Mouse (Mus musculus): Measurements from ENCODE around the gene Tsnaxip1. TPM values are rescaled to one million over a fixed set of nuclear protein-coding genes. Genes with fewer than 3 reads are reported as not detected.

The Tsnaxip1 gene
- polyA plus RNA-seq (2015; fragmentation: Nextera tagmentation; extraction: Ambion mirVana) = not detected in 2 replicates

GRCm38 (mm10) chr8:105826861-105827848 is at the start of gene Tsnaxip1, which contains the start of gene Ranbp10:
TSS of gene Tsnaxip1 (plus strand) at chr8:105827731.
TSS of gene Ranbp10 (minus strand) at chr8:105827350.
- Histone ChIP-seq H3K27ac (ENCODE audit: low read length) (peak within 1 kb of the TSS; percentile 69), H3K36me3 (ENCODE audit: control insufficient read depth, insufficient read depth, low read length) (peaks cover 2% of the 10 kb centered on the region; the same call in 1 of the 2 replicates), H3K4me3 (ENCODE audit: low read length) (peak within 1 kb of the TSS; percentile 87), H3K4me2 (ENCODE audit: low read depth, low read length) (peak within 1 kb of the TSS; percentile 80), H3K9me3 (ENCODE audit: control insufficient read depth, low read length) (no peaks in the 10 kb centered on the region), H3K4me1 (ENCODE audit: control insufficient read depth, insufficient read depth, low read length) (peaks cover 9% of the 10 kb centered on the region), H3K27me3 (replicated peaks; ENCODE audit: control insufficient read depth, insufficient read depth, low read length) (no peaks in the 10 kb centered on the region), H3K9ac (ENCODE audit: low read depth, low read length) (peak within 1 kb of the TSS; percentile 89)
- peak; percentile 99 for ATAC-seq
- under 1% methylated on average over 52 of the region's 52 CpGs for WGBS

GRCm38 (mm10) chr8:105777833-105778232 is 49.7 kb upstream of the Tsnaxip1 start:
- H3K9me3 ChIP-seq (ENCODE audit: control insufficient read depth, low read length) = no peaks in the 10 kb centered on the region
- H3K9ac ChIP-seq (ENCODE audit: low read depth, low read length) = no peak overlapping the region
- H3K4me2 ChIP-seq (ENCODE audit: low read depth, low read length) = no peak overlapping the region
- H3K27me3 ChIP-seq (replicated peaks; ENCODE audit: control insufficient read depth, insufficient read depth, low read length) = no peaks in the 10 kb centered on the region
- H3K36me3 ChIP-seq (ENCODE audit: control insufficient read depth, insufficient read depth, low read length) = peaks cover 20% of the 10 kb centered on the region
- no peaks in the 10 kb centered on the region for H3K4me1 ChIP-seq (ENCODE audit: control insufficient read depth, insufficient read depth, low read length)
- no peak overlapping the region for H3K27ac ChIP-seq (ENCODE audit: low read length)
- no peak for ATAC-seq
- 81% methylated on average over 2 of the region's 2 CpGs for WGBS
- H3K4me3 ChIP-seq (ENCODE audit: low read length) = no peak overlapping the region

DNA sequence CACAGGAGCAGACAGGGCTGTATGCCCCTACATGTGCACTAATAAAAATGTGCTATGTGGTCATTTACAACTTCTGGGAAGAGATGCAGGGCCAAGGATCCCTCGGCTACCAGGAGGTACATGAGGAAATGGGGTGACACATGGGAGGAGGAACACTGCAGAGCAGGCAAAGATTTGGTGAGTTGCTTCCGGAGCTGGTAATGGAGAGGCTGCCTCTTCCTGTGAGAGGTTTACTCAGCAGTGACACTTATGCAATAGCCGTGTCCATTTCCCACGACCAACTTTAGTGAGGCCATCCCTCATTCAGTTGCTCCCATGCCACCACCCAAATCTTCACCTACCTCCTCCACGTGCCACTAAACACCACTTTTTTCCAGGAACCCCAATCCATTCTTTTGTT is 47.2 kb upstream of the Tsnaxip1 start:
- H3K36me3 ChIP-seq (ENCODE audit: control insufficient read depth, insufficient read depth, low read length) = peaks cover 16% of the 10 kb centered on the region
- H3K4me1 ChIP-seq (ENCODE audit: control insufficient read depth, insufficient read depth, low read length) = no peaks in the 10 kb centered on the region
- H3K27ac ChIP-seq (ENCODE audit: low read length) = no peak overlapping the region
- WGBS = 92% methylated on average over 5 of the region's 5 CpGs
- ATAC-seq = no peak
- no peak overlapping the region for H3K4me3 ChIP-seq (ENCODE audit: low read length)
- H3K9ac ChIP-seq (ENCODE audit: low read depth, low read length) = no peak overlapping the region
- no peaks in the 10 kb centered on the region for H3K27me3 ChIP-seq (replicated peaks; ENCODE audit: control insufficient read depth, insufficient read depth, low read length)
- no peak overlapping the region for H3K4me2 ChIP-seq (ENCODE audit: low read depth, low read length)
- H3K9me3 ChIP-seq (ENCODE audit: control insufficient read depth, low read length) = no peaks in the 10 kb centered on the region

- Histone ChIP-seq H3K4me3 (ENCODE audit: low read length) (no peak overlapping the region), H3K9ac (ENCODE audit: low read depth, low read length) (no peak overlapping the region), H3K27me3 (replicated peaks; ENCODE audit: control insufficient read depth, insufficient read depth, low read length) (no peaks in the 10 kb centered on the region), H3K4me1 (ENCODE audit: control insufficient read depth, insufficient read depth, low read length) (no peaks in the 10 kb centered on the region), H3K27ac (ENCODE audit: low read length) (no peak overlapping the region), H3K36me3 (ENCODE audit: control insufficient read depth, insufficient read depth, low read length) (peaks cover 2% of the 10 kb centered on the region; the same call in 1 of the 2 replicates), H3K9me3 (ENCODE audit: control insufficient read depth, low read length) (no peaks in the 10 kb centered on the region), H3K4me2 (ENCODE audit: low read depth, low read length) (no peak overlapping the region)
- 100% methylated on average over 2 of the region's 2 CpGs for WGBS
- no peak for ATAC-seq
Observed at GRCm38 (mm10) chr8:105788241-105788640, 39.3 kb upstream of the Tsnaxip1 start.

- H3K27me3 ChIP-seq (replicated peaks; ENCODE audit: control insufficient read depth, insufficient read depth, low read length) = no peaks in the 10 kb centered on the region
- H3K36me3 ChIP-seq (ENCODE audit: control insufficient read depth, insufficient read depth, low read length) = peaks cover 2% of the 10 kb centered on the region; the same call in 1 of the 2 replicates
- 66% methylated on average over 4 of the region's 4 CpGs for WGBS
Observed at GRCm38 (mm10) chr8:105788927-105789326, 38.6 kb upstream of the Tsnaxip1 start.

GRCm38 (mm10) chr8:105789626-105790025 is 37.9 kb upstream of the Tsnaxip1 start:
- Histone ChIP-seq H3K4me3 (ENCODE audit: low read length) (no peak overlapping the region), H3K4me2 (ENCODE audit: low read depth, low read length) (no peak overlapping the region), H3K27me3 (replicated peaks; ENCODE audit: control insufficient read depth, insufficient read depth, low read length) (no peaks in the 10 kb centered on the region), H3K36me3 (ENCODE audit: control insufficient read depth, insufficient read depth, low read length) (peaks cover 2% of the 10 kb centered on the region; the same call in 1 of the 2 replicates), H3K4me1 (ENCODE audit: control insufficient read depth, insufficient read depth, low read length) (0 out of 2 replicates have a peak, but pooled peaks cover 11% of the 10 kb centered on the region), H3K9me3 (ENCODE audit: control insufficient read depth, low read length) (no peaks in the 10 kb centered on the region), H3K9ac (ENCODE audit: low read depth, low read length) (no peak overlapping the region), H3K27ac (ENCODE audit: low read length) (no peak overlapping the region)
- ATAC-seq = no peak

More at GRCm38 (mm10) chr8:105788927-105789326, 38.6 kb upstream of the Tsnaxip1 start:
- H3K4me1 ChIP-seq (ENCODE audit: control insufficient read depth, insufficient read depth, low read length) = 0 out of 2 replicates have a peak, but pooled peaks cover 5% of the 10 kb centered on the region
- H3K27ac ChIP-seq (ENCODE audit: low read length) = no peak overlapping the region
- no peak overlapping the region for H3K4me2 ChIP-seq (ENCODE audit: low read depth, low read length)
- H3K9me3 ChIP-seq (ENCODE audit: control insufficient read depth, low read length) = no peaks in the 10 kb centered on the region
- no peak for ATAC-seq
- H3K4me3 ChIP-seq (ENCODE audit: low read length) = no peak overlapping the region
- H3K9ac ChIP-seq (ENCODE audit: low read depth, low read length) = no peak overlapping the region

DNA sequence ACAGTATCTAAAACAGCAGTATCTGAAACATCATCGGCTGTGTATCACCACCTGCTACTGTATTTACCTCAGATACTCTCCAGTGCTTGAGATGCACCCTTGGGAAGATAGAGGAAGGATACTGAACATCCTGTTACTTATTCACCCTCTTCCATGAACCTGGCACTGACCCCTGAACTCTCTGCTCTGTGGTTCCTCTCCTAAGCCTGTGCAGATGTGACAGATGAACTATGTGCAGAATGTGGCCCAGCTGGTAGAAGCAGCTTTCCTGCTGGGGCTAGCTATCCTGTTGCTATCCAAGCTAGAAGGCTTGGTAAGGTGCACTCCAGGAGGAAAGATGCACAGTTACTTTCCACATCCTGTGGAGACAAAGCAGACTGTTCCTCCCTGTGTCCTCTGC is 34.2 kb upstream of the Tsnaxip1 start:
- WGBS = 88% methylated on average over 1 of the region's 1 CpGs
- peaks cover 12% of the 10 kb centered on the region; the same call in 1 of the 2 replicates for H3K4me1 ChIP-seq (ENCODE audit: control insufficient read depth, insufficient read depth, low read length)
- no peaks in the 10 kb centered on the region for H3K27me3 ChIP-seq (replicated peaks; ENCODE audit: control insufficient read depth, insufficient read depth, low read length)
- no peak for ATAC-seq
- H3K27ac ChIP-seq (ENCODE audit: low read length) = no peak overlapping the region
- no peak overlapping the region for H3K4me2 ChIP-seq (ENCODE audit: low read depth, low read length)
- no peaks in the 10 kb centered on the region for H3K36me3 ChIP-seq (ENCODE audit: control insufficient read depth, insufficient read depth, low read length)
- H3K4me3 ChIP-seq (ENCODE audit: low read length) = no peak overlapping the region
- H3K9me3 ChIP-seq (ENCODE audit: control insufficient read depth, low read length) = no peaks in the 10 kb centered on the region
- H3K9ac ChIP-seq (ENCODE audit: low read depth, low read length) = no peak overlapping the region

- H3K4me3 ChIP-seq (ENCODE audit: low read length) = no peak overlapping the region
- no peak overlapping the region for H3K9ac ChIP-seq (ENCODE audit: low read depth, low read length)
- no peak overlapping the region for H3K27ac ChIP-seq (ENCODE audit: low read length)
- peak; percentile 73 for ATAC-seq
- WGBS = 64% methylated on average over 3 of the region's 3 CpGs
- no peaks in the 10 kb centered on the region for H3K9me3 ChIP-seq (ENCODE audit: control insufficient read depth, low read length)
- no peaks in the 10 kb centered on the region for H3K36me3 ChIP-seq (ENCODE audit: control insufficient read depth, insufficient read depth, low read length)
- H3K4me2 ChIP-seq (ENCODE audit: low read depth, low read length) = no peak overlapping the region
- H3K27me3 ChIP-seq (replicated peaks; ENCODE audit: control insufficient read depth, insufficient read depth, low read length) = no peaks in the 10 kb centered on the region
- peaks cover 20% of the 10 kb centered on the region for H3K4me1 ChIP-seq (ENCODE audit: control insufficient read depth, insufficient read depth, low read length)
Observed at GRCm38 (mm10) chr8:105794009-105794598, 33.4 kb upstream of the Tsnaxip1 start.

DNA sequence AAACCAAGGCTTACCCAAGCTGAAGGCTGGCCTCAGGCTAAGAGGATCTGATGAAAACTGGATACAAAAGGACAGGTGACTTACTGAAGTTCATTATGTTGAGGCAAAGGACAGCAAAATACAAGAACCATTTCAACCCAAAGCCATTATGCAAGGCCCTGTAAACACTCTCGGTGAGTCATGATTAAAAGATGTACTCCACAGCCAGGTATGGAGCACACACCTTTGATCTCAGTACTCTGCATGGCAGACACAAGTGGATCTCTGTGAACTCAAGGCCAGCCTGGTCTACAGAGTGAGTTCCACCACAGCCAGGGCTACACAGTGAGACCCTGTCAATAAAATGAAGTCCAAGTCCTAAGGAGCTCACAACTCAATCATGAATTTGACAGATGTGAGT is 31.7 kb upstream of the Tsnaxip1 start:
- H3K4me3 ChIP-seq (ENCODE audit: low read length) = no peak overlapping the region
- no peak overlapping the region for H3K27ac ChIP-seq (ENCODE audit: low read length)
- H3K36me3 ChIP-seq (ENCODE audit: control insufficient read depth, insufficient read depth, low read length) = no peaks in the 10 kb centered on the region
- no peak overlapping the region for H3K4me2 ChIP-seq (ENCODE audit: low read depth, low read length)
- no peaks in the 10 kb centered on the region for H3K27me3 ChIP-seq (replicated peaks; ENCODE audit: control insufficient read depth, insufficient read depth, low read length)
- WGBS = 74% methylated on average over 1 of the region's 1 CpGs
- ATAC-seq = no peak
- H3K9ac ChIP-seq (ENCODE audit: low read depth, low read length) = no peak overlapping the region
- H3K4me1 ChIP-seq (ENCODE audit: control insufficient read depth, insufficient read depth, low read length) = peaks cover 26% of the 10 kb centered on the region
- H3K9me3 ChIP-seq (ENCODE audit: control insufficient read depth, low read length) = no peaks in the 10 kb centered on the region
